Mouse (Mus musculus) stomach, embryonic 15.5 days (tissue): ENCODE measurements around the gene Tmem150c. TPM values are rescaled to one million over a fixed set of nuclear protein-coding genes. Genes with fewer than 3 reads are reported as not detected.
A peak's percentile ranks its signal among the peaks of the same experiment; 100 is the strongest.

Experiments
- ATAC-seq: fragments of 200-750 bp; cut with Nextera tagmentation; 2 replicates; pipeline ENCODE4 v1.8.0; 2017; ENCODE audit warnings: low read depth, moderate number of reproducible peaks, moderate TSS enrichment; ENCODE audit not compliant: insufficient read depth, low FRiP score
- H3K27ac ChIP-seq: fragments of 300-500 bp; sonication (generic); 2 replicates; pipeline ENCODE4 v1.5.1; 2015; ENCODE audit warnings: mild to moderate bottlenecking, inconsistent platforms
- H3K27me3 ChIP-seq: fragments of 300-500 bp; sonication (generic); replicated peaks from 2 replicates; pipeline ENCODE4 v1.6.1; 2015; ENCODE audit warnings: inconsistent platforms
- H3K36me3 ChIP-seq: fragments of 300-500 bp; sonication (generic); 2 replicates; pipeline ENCODE4 v1.6.1; 2015; ENCODE audit warnings: inconsistent platforms
- H3K4me1 ChIP-seq: fragments of 300-500 bp; sonication (generic); 2 replicates; pipeline ENCODE4 v1.6.1; 2015; ENCODE audit warnings: inconsistent platforms
- H3K4me2 ChIP-seq: fragments of 300-500 bp; sonication (generic); 2 replicates; pipeline ENCODE4 v1.6.1; 2015; ENCODE audit warnings: mild to moderate bottlenecking, inconsistent platforms
- H3K4me3 ChIP-seq: fragments of 300-500 bp; sonication (generic); replicated peaks from 2 replicates; pipeline ENCODE4 v1.5.1; 2015; ENCODE audit warnings: inconsistent platforms
- H3K9ac ChIP-seq: fragments of 300-500 bp; sonication (generic); 2 replicates; pipeline ENCODE4 v1.6.1; 2015; ENCODE audit warnings: inconsistent platforms
- H3K9me3 ChIP-seq: fragments of 300-500 bp; sonication (generic); 2 replicates; pipeline ENCODE4 v1.6.1; 2016; ENCODE audit warnings: inconsistent platforms
- WGBS: fragments of 180-500 bp; shearing (Covaris S2); methylation state at CpG from one replicate; pipeline ENCODE4 v1.1.7; 2015; 5-methylcytosine and 5-hydroxymethylcytosine counted together
- polyA plus RNA-seq: library from polyadenylated mRNA; unstranded; fragments of >200 nt; fragmentation: Nextera tagmentation; extraction: Ambion mirVana; gene quantifications from 2 replicates; pipeline ENCODE4 v1.2.1, GENCODE M21; 2015

Tmem150c gene
- polyA plus RNA-seq, 1 experiment from 2014 or later = 4.7 TPM

GRCm38 (mm10) chr5:100163368-100163767 is 3.8 kb upstream of the Tmem150c start:
- H3K9ac ChIP-seq = no peak overlapping the region
- no peak for ATAC-seq
- H3K9me3 ChIP-seq = no peaks in the 10 kb centered on the region
- H3K4me2 ChIP-seq = 0 out of 2 replicates have a peak overlapping the region, but pooled peaks have one; percentile 9
- peaks cover 6% of the 10 kb centered on the region; the same call in 1 of the 2 replicates for H3K4me1 ChIP-seq
- H3K27ac ChIP-seq = no peak overlapping the region
- no peaks in the 10 kb centered on the region for H3K36me3 ChIP-seq
- H3K4me3 ChIP-seq = no peak overlapping the region
- 48% methylated on average over 7 of the region's 7 CpGs for WGBS
- H3K27me3 ChIP-seq = no peaks in the 10 kb centered on the region; the same call in 1 of the 2 replicates

DNA sequence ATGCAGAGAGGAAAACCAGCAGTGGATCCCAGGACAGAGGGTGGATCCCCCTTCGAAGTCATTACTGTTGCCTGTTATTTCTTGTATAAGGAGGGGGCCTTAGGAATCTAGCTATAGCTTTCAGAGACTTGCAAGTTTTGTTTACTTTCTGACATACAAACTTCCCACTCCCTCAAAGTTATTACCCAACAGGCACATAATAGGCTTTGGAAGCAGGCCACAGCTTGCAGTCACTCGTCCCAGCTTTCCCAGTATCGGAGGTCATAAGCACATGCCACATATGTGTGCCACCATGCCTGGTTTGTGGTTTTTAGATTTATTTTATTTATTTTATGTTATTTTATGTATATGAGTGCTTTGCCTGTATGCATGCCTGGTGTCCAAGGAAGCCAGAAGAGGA is 3.2 kb upstream of the Tmem150c start:
- ATAC-seq = no peak
- Histone ChIP-seq H3K4me3 (no peak overlapping the region), H3K27me3 (no peaks in the 10 kb centered on the region; the same call in 1 of the 2 replicates), H3K4me2 (no peak overlapping the region), H3K36me3 (no peaks in the 10 kb centered on the region), H3K27ac (peak overlapping the region; percentile 1; the same call in 1 of the 2 replicates), H3K4me1 (peaks cover 6% of the 10 kb centered on the region; the same call in 1 of the 2 replicates), H3K9me3 (no peaks in the 10 kb centered on the region), H3K9ac (no peak overlapping the region)
- WGBS = 55% methylated on average over 3 of the region's 3 CpGs

GRCm38 (mm10) chr5:100162053-100162452 is 2.4 kb upstream of the Tmem150c start:
- no peak overlapping the region for H3K9ac ChIP-seq
- no peaks in the 10 kb centered on the region for H3K36me3 ChIP-seq
- ATAC-seq = no peak
- no peak overlapping the region for H3K4me2 ChIP-seq
- H3K27me3 ChIP-seq = no peaks in the 10 kb centered on the region; the same call in 1 of the 2 replicates
- 67% methylated on average over 1 of the region's 1 CpGs for WGBS
- no peaks in the 10 kb centered on the region for H3K9me3 ChIP-seq
- H3K4me1 ChIP-seq = peaks cover 6% of the 10 kb centered on the region; the same call in 1 of the 2 replicates
- no peak overlapping the region for H3K27ac ChIP-seq
- no peak overlapping the region for H3K4me3 ChIP-seq

- Histone ChIP-seq H3K36me3 (no peaks in the 10 kb centered on the region), H3K9me3 (no peaks in the 10 kb centered on the region)
- peak; percentile 65 for ATAC-seq
These were observed 594 bp downstream of the Tmem150c start for GRCm38 (mm10) chr5:100158791-100159637.

DNA sequence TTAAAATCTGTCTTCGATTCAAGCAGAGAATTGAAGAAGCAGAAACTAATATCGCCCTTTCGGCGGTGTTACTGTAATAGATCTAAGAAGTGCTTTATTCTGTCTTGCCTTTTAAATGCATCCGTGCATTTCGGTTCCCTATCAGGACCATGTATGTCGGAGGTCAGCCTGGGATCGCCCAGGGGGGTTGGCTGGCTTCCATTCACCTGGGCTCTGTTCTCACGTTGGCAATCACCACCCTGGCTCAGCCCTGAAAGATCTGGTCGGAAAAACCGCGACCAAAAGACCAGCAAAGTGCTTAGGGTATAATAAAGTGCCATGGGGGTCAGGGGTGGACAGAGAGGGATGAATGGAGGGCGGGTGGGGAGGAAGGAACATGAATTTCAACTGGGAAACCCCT is 1.3 kb downstream of the Tmem150c start:
- Histone ChIP-seq H3K27ac (no peak overlapping the region), H3K9ac (no peak overlapping the region)
- no peak for ATAC-seq

More at GRCm38 (mm10) chr5:100158791-100159637, 594 bp downstream of the Tmem150c start:
- Histone ChIP-seq H3K4me2 (peak overlapping the region; percentile 99), H3K4me3 (peak overlapping the region; percentile 69), H3K27ac (no peak overlapping the region), H3K4me1 (peaks cover 6% of the 10 kb centered on the region; the same call in 1 of the 2 replicates), H3K9ac (peak overlapping the region; percentile 44; the same call in 1 of the 2 replicates), H3K27me3 (no peaks in the 10 kb centered on the region; the same call in 1 of the 2 replicates)
- under 1% methylated on average over 78 of the region's 101 CpGs for WGBS

GRCm38 (mm10) chr5:100155646-100156045 is 4.0 kb downstream of the Tmem150c start:
- Histone ChIP-seq H3K36me3 (no peaks in the 10 kb centered on the region), H3K4me2 (no peak overlapping the region), H3K4me1 (peaks cover 6% of the 10 kb centered on the region; the same call in 1 of the 2 replicates), H3K27me3 (no peaks in the 10 kb centered on the region; the same call in 1 of the 2 replicates), H3K27ac (no peak overlapping the region), H3K4me3 (no peak overlapping the region), H3K9me3 (no peaks in the 10 kb centered on the region), H3K9ac (no peak overlapping the region)
- ATAC-seq = no peak
- 52% methylated on average over 6 of the region's 6 CpGs for WGBS

More for the DNA sequence above, 1.3 kb downstream of the Tmem150c start:
- no peaks in the 10 kb centered on the region for H3K9me3 ChIP-seq
- no peaks in the 10 kb centered on the region for H3K36me3 ChIP-seq
- H3K27me3 ChIP-seq = no peaks in the 10 kb centered on the region; the same call in 1 of the 2 replicates
- WGBS = 21% methylated on average over 13 of the region's 13 CpGs
- peaks cover 6% of the 10 kb centered on the region; the same call in 1 of the 2 replicates for H3K4me1 ChIP-seq
- peak overlapping the region; percentile 69 for H3K4me3 ChIP-seq
- peak overlapping the region; percentile 99 for H3K4me2 ChIP-seq

DNA sequence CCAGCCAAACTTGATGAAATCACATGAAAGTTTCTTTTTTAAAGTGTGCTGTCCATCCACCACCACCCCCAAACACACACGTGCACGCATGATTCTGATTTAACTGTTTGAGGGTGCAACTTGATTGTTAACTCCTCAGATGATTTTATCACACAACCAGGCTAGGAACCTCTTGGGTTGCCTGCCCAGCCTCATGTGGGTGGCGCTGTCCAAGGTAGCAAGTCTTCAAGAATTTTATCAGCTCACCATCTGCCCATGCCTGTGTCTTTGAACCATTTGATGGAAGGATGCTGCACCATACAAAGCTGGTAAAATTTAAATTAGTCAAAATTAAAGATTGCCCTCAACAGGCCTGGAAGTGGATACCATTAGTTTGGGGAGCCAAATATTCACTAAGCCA is 9.6 kb downstream of the Tmem150c start:
- Histone ChIP-seq H3K4me1 (no peaks in the 10 kb centered on the region), H3K4me2 (no peak overlapping the region), H3K4me3 (no peak overlapping the region), H3K9me3 (no peaks in the 10 kb centered on the region), H3K9ac (no peak overlapping the region), H3K36me3 (no peaks in the 10 kb centered on the region), H3K27me3 (no peaks in the 10 kb centered on the region), H3K27ac (no peak overlapping the region)
- WGBS = 62% methylated on average over 3 of the region's 3 CpGs
- ATAC-seq = no peak

GRCm38 (mm10) chr5:100144836-100145235 is 14.8 kb downstream of the Tmem150c start:
- Histone ChIP-seq H3K4me3 (no peak overlapping the region), H3K9ac (no peak overlapping the region), H3K27me3 (no peaks in the 10 kb centered on the region), H3K4me1 (no peaks in the 10 kb centered on the region), H3K27ac (no peak overlapping the region), H3K36me3 (no peaks in the 10 kb centered on the region), H3K4me2 (no peak overlapping the region), H3K9me3 (no peaks in the 10 kb centered on the region)
- WGBS = 71% methylated on average over 7 of the region's 7 CpGs
- ATAC-seq = no peak

DNA sequence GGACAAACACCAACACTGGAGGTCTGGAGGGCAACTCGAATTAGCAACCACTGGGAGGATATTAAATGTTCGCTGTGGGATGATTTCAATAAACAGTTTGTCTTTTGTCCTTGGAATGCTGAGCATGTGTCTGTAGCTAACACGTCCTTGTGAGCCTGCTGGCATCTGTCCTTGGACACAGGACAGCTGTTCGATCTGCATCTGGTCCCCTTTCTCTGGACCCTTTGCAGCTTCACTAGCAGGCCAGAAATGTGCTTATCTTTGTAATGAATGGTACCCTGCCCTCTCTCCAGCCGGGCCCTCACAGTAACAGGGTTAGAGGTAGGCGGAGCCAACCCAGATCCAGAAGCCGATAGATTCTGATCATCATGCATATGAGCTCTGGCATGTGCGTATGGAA is 32.3 kb downstream of the Tmem150c start:
- H3K4me1 ChIP-seq = no peaks in the 10 kb centered on the region
- whole genome bisulfite sequencing = 29% methylated on average over 8 of the region's 8 CpGs
- H3K9ac ChIP-seq = no peak overlapping the region
- no peaks in the 10 kb centered on the region for H3K27me3 ChIP-seq
- peak overlapping the region; percentile 2; the same call in 1 of the 2 replicates for H3K27ac ChIP-seq
- H3K4me3 ChIP-seq = no peak overlapping the region
- ATAC-seq = peak; percentile 27; the same call in 1 of the 2 replicates
- no peak overlapping the region for H3K4me2 ChIP-seq
- no peaks in the 10 kb centered on the region for H3K36me3 ChIP-seq
- no peaks in the 10 kb centered on the region for H3K9me3 ChIP-seq

GRCm38 (mm10) chr5:100125409-100126123 is 34.0 kb downstream of the Tmem150c start:
- Histone ChIP-seq H3K4me2 (no peak overlapping the region), H3K9me3 (no peaks in the 10 kb centered on the region)
- ATAC-seq = no peak

GRCm38 (mm10) chr5:100124530-100124929 is 35.1 kb downstream of the Tmem150c start:
- no peak overlapping the region for H3K27ac ChIP-seq
- ATAC-seq = no peak
- H3K36me3 ChIP-seq = no peaks in the 10 kb centered on the region
- H3K4me2 ChIP-seq = no peak overlapping the region
- no peaks in the 10 kb centered on the region for H3K9me3 ChIP-seq
- H3K27me3 ChIP-seq = no peaks in the 10 kb centered on the region
- no peak overlapping the region for H3K9ac ChIP-seq
- 54% methylated on average over 1 of the region's 1 CpGs for WGBS
- H3K4me3 ChIP-seq = no peak overlapping the region
- H3K4me1 ChIP-seq = 0 out of 2 replicates have a peak, but pooled peaks cover 4% of the 10 kb centered on the region

More at GRCm38 (mm10) chr5:100125409-100126123, 34.0 kb downstream of the Tmem150c start:
- Histone ChIP-seq H3K4me3 (no peak overlapping the region), H3K9ac (no peak overlapping the region), H3K27ac (no peak overlapping the region), H3K36me3 (no peaks in the 10 kb centered on the region), H3K4me1 (0 out of 2 replicates have a peak, but pooled peaks cover 3% of the 10 kb centered on the region), H3K27me3 (no peaks in the 10 kb centered on the region)
- 70% methylated on average over 12 of the region's 12 CpGs for WGBS
